Mouse (Mus musculus): ENCODE measurements at regions not wholly inside any gene's neighbourhood (a gene's known extent, or its start where the extent isn't known, plus 50 kb on each side); places are given as distances from the start of the nearest gene placed in this dataset.

- peak; percentile 10 for DNase-seq
Observed at GRCm38 (mm10) chr5:111506821-111507220, 89.7 kb downstream of the Mn1 start.

GRCm38 (mm10) chr5:111507332-111507731 is 90.2 kb downstream of the Mn1 start:
- no peak for DNase-seq

- DNase-seq = peak; percentile 62
Observed at GRCm38 (mm10) chr5:111509014-111509561, 91.9 kb downstream of the Mn1 start.

- DNase-seq = peak; percentile 16
Observed at GRCm38 (mm10) chr5:111509575-111510057, 92.5 kb downstream of the Mn1 start.

- DNase-seq = no peak
Observed at GRCm38 (mm10) chr5:111510183-111510878, 93.2 kb downstream of the Mn1 start.

- DNase-seq = no peak
Observed at GRCm38 (mm10) chr5:111510879-111511231, 93.7 kb downstream of the Mn1 start.

GRCm38 (mm10) chr5:111511982-111512381 is 94.8 kb downstream of the Mn1 start:
- DNase-seq = no peak

GRCm38 (mm10) chr5:111513976-111514375 is 96.8 kb downstream of the Mn1 start:
- no peak for DNase-seq

GRCm38 (mm10) chr5:111519059-111519458 is 101.9 kb downstream of the Mn1 start:
- no peak for DNase-seq

GRCm38 (mm10) chr5:111519500-111520041 is 102.4 kb downstream of the Mn1 start:
- no peak for DNase-seq

- DNase-seq = no peak
Observed at GRCm38 (mm10) chr5:111521866-111522265, 104.7 kb downstream of the Mn1 start.

- DNase-seq = no peak
Observed at GRCm38 (mm10) chr5:111522586-111522985, 105.4 kb downstream of the Mn1 start.

- DNase-seq = no peak
Observed at GRCm38 (mm10) chr5:111527741-111528140, 110.6 kb downstream of the Mn1 start.

GRCm38 (mm10) chr5:111529096-111529495 is 111.9 kb downstream of the Mn1 start:
- no peak for DNase-seq

- DNase-seq = peak; percentile 32
Observed at GRCm38 (mm10) chr5:111530628-111531524, 113.7 kb downstream of the Mn1 start.

- DNase-seq = no peak
Observed at GRCm38 (mm10) chr5:111532446-111533035, 115.4 kb downstream of the Mn1 start.

- peak; percentile 64 for DNase-seq
Observed at GRCm38 (mm10) chr5:111535978-111536377, 118.8 kb downstream of the Mn1 start.

- no peak for DNase-seq
Observed at GRCm38 (mm10) chr5:111538560-111539450, 121.6 kb downstream of the Mn1 start.

- no peak for DNase-seq
Observed at GRCm38 (mm10) chr5:111540486-111540885, 123.3 kb downstream of the Mn1 start.

GRCm38 (mm10) chr5:111542077-111542476 is 124.9 kb downstream of the Mn1 start:
- DNase-seq = no peak

GRCm38 (mm10) chr5:111543721-111544495 is 126.7 kb downstream of the Mn1 start:
- no peak for DNase-seq

Measured in kidney, adult 9 months (tissue).